Mouse (Mus musculus): ENCODE data around the gene Lmntd1. TPM values are rescaled to one million over a fixed set of nuclear protein-coding genes. Genes with fewer than 3 reads are reported as not detected.

Gene Lmntd1
- polyA plus RNA-seq, 2 experiments from 2014 or later: 0.54 TPM; not detected in 1

DNA sequence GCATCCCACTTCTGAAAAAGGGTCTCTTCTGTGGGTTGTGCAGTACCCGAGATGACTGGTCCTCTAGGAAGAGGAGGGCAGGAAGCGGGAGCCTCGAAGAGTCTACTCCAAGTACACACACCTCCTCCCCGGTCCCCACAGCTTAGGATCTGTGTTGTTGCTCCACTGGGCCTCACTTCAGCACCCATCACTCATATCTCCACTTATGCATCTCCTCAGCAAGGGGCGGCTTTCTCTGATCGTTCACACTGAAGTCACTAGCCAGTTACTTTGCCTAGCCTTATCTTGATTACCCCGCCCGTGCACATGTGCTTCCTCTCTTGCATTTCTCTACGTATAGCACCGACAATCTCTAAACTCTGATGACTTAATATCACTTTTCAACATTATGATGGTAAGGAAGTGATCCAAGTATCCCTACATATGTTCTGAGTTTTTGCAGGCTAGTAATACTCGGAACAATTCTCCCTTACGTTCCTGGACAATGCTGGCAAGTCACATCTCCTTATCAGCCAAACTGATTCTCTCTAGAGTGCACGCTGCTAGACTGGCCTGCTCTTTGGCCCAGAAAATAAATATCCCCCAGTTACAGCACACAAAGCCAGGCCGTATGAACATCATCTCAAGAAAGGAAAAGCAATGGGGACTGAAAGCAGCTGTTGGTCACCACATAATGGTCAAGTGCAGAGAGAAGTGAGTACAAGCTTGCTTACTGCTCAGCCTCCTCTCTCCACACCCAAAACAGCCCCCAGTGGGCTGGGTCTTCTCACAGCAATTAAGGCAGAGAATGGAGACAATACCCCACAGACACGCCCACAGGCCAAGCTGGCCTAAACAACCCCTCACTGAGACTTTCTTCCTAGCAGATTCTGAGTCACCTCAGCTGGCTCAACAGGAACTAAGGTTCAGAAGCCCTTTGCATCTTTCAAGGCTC, 56.8 kb downstream of the Lmntd1 start:
- ATAC-seq: no peak

DNA sequence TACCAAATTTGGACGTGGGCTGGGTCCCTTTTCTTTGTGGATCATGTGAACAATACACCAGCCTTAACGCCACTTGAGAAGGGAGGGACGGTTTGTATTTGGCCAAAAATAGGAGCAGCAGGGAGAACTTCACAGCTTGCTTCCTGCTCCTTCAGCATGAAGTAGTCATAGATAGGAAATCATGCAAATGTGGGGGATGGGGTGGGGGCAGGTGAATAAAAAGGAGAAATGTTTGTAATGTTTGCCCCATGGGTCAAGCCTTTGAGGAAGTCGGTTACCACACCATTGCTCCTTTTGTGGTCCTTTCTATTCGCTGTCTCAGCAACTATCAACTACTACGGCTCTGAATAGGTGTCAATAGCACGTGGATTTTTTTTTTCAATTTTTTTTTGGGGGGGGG, 60.9 kb downstream of the Lmntd1 start:
- ATAC-seq: no peak

DNA sequence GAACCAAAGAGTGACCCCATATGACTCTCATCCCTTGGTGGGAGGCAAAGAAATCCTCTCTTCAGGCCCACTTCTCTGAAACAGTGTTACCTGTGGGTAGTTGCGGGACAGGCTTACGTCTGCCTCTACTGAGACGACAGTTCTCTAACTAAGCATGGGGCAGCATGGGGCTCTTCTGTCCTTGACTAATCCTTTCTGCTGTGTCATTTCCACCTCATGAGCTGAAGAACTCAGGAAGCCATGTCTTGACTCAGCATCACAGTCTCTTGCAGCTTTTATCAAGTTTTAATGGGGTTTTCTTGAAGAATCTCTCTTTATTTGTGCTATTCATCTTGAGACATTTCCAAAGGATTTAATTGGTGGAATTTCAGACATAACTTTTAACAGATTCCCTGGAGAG, 61.3 kb downstream of the Lmntd1 start:
- no peak for ATAC-seq

DNA sequence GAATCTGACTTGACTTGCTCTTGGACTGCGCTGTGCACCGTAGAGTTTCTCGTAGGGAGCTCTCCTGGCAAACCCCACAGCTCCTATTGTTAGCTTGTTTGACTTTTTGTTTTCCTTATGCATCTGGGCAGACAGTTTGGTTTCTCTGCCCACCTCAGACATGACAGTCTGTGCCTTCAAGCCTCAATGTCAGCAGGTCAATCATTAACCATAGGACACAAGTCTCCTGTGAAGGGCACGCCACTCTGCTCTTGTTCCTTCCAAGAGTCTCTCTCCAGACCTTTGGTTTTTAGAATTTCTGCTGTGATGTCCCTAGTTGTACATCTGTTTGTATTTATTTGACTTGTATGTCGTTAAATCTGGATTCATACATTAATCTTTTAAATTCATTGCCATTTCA, 63.1 kb downstream of the Lmntd1 start:
- no peak for ATAC-seq

DNA sequence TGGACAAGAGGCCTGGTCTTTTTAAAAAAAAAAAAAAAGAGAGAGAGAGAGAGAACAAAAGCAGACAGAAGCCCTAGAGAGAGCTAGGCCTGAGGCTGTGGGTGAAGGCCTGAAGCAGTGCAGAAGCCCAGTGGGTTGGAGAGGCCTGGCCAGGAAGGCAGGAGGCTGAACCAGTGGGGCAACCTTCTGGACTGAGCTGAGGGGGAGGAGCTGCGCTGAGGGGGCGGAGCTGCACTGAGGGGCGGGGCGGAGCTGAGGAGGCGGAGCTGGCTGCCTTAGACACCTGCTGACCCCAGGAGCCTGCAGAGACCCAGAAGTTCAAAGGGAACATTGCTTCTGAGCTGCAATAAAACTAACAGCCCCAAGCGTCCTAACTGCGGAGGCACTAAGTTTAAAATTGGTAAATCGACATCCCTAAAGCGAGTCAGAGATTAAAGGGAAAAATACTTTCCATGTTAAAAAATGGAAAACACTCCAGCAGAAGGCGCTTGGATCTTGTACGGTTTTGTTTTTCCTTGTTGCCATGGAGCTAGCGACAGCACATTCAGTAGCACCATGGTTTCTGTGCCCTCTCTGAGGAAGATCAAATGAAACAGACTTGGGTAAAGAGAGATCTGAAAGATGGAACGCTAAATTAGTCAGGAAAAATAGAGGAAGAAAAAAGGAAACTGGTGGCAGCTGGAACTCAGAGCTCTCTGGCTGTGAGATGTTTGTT, 68.0 kb downstream of the Lmntd1 start:
- ATAC-seq: no peak

DNA sequence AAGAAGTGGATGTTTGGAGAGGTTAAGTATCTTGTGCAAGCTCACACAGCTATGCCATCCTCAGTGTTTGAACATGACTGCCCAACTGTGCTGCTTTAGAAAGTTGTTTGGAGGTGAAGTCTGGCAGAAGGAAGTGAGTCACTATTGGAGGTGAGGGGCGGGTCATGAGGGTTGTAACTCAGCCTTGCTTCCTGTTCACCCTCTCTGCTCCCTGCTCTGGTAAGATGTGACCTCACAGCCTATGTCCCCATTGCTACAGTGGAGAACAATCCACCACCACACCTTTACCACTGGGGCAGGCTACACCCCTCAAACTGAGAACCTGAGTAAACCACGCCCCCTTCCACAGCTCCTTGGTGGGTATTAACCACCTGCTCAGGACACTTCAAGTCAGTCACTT, 69.3 kb downstream of the Lmntd1 start:
- no peak for ATAC-seq

DNA sequence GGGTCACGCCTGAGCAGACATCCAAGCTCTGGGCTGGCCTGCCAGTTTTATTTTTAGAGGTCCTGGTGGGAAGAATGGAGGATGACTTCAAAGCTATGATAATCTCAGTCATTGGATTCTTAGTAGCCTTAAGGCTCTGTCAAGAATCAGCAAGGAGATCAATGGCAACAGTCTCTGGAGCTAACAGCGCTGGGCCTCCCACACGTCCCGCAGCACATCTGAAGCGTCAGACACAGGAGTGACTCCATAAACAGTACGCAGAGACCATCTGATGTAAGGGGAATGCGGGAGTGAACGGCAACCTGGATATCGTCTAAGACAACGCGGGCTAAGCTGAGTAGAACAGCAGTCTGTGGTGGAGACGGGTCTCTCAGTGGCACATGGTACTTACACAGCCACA, 69.8 kb downstream of the Lmntd1 start:
- no peak for ATAC-seq

DNA sequence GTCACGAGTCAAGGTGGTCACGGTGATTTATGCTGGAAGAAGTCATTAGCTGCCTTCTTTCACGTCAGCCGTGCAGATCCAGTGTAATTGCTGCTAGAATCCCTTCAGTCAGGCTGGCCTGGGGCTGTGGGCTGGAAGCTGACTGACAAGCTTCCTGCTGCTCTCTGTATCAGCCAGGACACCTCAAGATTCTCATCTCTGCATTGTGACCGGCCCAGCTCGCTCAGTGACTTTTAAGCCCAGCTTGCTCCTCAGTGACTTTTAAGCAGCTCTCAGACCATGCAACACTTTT, 74.6 kb downstream of the Lmntd1 start:
- no peak for ATAC-seq

DNA sequence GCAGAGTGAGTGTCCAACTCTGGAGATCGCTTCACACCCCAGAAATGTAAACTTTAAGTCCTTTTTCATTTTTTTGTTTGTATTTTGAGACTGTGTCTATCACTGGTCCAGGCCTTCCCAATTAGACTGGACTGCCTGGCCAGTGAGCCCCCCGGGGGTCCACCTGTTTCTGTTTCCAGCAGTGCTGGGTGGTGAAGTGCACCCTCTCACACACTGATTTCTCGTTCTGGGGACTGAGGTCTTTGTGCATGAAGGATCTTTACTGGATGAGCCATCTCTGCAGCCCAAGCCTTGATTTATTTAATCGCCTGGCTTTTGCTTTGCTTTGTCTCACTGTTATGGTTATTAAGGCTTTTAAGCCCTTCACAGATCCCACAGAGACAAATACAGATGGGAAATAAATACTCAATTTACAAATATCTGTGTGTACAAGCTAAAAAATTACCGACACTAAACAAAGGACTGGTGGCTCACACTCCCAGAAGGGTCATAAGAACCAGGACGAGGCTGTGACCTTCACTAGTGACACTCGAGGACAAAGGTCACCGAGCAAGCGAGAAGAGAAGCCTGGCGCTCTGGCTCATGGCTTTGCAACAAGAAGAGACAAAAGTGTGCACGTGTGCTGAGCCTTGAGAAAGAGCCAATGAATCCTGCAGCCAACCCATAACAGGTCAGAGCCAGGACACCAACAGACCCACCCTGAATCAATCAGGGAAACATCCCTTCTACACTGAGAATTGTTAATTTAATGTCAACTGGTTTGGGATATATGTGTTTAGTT, 75.1 kb downstream of the Lmntd1 start:
- no peak for ATAC-seq

DNA sequence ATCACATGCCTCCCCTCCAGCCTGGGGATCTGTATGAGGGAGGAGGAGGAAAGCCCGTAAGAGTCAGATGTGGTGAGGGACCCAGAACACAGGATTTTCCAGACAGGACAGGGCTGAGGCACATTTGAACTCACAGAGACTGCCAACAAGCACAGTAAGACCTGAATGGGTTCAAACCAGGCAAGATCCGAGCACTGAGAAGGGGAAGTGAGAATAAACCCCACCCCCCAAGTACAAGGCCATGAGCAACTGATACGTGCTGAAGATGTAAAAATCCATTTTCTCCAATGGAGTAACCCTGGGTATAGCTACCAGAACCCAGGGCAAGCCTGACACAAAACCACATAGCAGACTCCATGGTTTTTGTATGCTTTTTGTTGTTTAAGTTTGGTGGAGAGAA, 83.7 kb downstream of the Lmntd1 start:
- no peak for ATAC-seq

DNA sequence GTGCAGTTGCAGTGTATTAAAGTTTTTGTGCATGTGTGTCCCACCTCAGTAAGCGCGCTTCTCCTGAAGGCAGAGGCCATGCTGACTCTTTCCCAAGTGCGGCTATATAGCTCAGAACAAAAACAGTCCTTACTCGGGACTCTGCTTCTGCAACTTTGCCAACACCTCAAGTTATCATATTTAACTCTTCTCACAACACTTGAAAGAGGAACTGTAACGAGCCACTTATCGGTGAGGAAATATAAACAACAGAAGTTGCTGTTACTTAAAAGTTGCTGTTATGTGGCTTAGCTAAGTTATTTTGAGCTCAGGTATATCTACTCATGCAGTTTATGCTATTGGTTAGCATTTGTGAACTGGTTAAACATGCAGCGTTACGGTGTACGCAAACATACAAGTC, 90.8 kb downstream of the Lmntd1 start:
- no peak for ATAC-seq

DNA sequence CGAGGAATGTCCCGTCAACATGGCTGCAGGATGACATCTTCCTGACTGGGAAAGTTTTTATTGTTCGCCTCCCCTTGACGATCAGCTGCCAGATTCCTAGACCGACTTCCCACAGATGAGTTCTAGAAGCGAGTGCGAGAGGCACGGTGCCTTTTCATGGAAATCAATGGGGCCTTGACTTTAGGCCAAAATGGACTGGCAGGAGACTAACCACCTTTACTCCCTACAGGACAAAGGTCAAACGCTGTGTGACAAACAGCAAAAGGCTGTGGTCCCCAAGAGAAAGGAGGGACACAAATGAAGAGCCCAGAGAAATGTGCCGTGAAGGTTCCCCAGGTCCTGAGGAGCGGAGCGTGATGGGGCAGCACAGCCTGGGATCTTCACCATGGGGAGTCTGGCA, 91.5 kb downstream of the Lmntd1 start:
- ATAC-seq: no peak

DNA sequence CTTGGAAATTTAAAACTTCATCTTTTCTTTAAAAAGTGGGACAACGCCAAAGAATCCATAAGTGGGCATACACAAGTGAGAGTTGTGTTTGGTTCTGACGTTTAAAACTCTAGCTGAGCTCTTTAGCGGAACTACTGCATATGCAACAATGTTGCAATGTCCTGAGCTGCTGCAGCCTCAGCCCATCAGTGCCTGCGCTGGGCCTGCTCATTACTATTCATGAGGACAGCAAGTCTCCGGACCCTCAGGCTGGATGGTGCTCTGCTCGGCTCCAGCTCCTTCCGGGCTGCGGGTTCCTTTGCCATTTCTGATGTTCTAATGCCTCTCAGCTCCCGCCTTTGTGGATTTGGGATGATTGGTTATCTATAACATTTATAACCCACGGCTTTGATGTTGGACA, 97.1 kb downstream of the Lmntd1 start:
- ATAC-seq: no peak

DNA sequence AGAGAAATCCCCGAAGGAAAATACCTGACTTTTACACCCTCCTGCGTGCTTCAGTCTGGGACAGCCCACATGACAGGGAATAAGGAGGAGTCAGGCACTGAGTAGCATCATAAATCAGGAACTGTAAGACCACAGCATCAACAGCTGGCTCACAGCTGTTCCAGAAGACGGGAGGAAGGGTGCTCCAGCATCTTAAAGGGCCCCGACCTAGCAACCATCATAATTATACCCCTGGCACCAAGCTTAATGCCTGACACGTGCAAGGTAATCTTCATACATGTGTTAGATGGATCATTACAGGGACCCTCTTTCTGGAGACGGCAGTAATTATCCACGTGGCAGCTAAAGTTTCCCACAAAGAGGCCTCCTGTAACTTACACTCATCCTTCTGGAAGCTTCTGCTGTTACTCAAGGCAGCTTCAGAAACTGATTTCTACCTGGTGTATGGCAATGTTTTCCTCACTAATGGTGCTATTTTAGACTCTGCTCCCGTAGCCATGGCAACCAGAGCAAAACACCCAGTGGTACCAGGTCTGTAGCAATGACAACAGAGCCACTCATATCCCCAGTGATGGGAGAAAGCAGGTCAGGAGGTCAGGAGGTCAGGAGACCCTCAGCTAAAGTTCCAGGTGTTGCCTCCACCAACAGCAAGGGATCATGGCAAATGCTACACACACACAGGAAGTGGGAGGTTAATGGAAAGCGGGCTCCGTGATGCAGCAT, 98.1 kb downstream of the Lmntd1 start:
- ATAC-seq: no peak

DNA sequence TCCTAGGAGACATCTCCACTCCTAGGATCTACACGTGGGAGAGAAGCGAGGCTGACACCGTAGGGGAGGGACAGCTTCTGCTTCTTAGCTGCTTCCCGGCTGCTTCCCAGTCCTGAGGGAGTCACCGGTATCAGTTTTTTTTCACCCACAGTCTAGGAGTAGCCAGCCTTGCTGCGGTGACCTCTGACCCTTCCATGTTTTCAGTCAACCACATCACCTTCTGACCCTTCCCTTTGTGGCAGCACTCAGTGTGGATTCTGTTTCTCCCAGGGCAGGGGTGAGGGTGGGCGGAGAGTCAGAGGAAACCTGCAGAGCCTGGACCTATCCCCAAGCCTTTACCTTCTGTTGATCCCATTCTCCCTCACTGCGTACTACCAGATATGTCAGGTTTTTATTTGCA, 102.9 kb downstream of the Lmntd1 start:
- no peak for ATAC-seq

DNA sequence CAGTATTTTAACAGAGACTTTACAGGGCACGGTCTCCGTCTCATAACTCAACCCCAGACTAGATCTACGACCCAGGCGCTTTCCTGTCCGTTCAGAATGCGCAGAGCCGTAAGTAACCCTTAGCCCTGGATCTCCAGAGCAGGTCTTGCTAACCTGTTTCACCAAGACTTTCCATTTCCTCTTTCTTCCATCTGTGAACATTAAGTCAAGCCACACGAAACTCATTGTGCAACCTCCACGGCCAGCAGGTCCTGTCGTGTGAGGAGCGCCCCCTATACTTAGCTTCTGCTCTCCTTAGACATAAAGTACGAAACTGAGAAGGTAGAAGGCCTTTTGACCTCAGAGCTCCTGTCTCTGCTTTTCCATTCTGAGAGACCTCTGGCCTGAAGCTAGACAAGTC, 105.3 kb downstream of the Lmntd1 start:
- ATAC-seq: no peak

DNA sequence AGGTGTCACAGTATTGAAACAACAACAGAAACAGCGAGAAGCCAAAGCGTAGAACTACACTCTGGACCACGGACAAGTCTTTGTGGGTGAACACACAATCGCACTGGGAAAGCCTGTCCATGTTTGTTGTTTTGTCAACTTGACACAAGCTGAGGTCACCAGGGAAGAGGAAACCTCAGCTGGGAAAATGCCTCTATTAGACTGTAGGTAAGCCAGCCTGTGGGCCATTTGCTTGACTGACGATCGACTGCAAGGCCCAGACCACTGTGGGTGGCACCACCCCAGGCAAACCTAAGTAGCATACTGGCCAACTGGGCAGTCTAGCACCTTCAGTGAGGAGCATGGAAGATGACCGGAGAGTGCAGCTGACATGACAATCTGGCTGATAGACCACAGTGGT, 112.4 kb downstream of the Lmntd1 start:
- no peak for ATAC-seq

DNA sequence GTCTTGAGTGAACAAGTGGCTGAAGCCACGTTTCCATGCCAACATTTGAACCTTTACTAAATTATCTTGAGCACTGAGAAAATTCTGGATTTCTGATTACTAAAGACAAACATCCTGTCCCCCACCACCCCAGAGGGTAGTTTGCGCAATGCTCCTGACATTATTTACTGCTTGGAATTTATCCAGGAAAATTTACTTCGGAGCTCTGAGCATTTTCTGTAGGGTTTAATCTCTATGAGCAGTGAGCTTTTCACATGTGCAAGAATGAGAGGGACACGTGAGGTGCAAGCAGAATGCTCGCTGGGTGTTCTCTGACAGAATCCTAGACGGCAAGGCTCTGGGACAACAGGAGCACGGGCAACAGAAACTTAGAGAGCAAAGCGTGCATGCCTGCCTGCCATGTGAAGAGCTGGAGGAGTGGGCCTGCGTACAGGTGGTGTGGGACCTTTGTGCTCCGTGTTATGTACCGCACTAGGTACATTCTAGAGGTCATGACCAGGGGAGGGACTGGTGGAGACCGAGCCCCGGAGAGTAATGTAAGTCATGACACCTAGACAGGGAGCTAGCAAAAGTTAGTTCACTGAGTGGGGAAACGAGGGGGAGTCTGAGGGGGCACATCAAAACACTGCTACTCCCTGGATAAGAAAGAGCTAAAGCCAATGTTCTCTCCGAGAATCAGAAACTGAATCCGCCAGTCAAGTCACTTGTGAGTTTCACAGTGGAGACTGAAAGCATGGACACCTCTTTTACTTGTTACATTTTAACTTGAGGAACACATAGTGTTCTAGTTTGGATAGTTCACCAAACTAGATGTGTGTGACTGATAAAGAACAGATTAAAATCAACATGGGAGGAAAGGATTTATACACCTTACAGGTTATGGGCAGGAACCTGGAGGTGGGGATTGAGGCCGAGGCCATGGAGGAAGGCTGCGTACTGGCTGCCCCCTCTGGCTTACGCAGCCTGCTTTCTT, 114.3 kb downstream of the Lmntd1 start:
- no peak for ATAC-seq

DNA sequence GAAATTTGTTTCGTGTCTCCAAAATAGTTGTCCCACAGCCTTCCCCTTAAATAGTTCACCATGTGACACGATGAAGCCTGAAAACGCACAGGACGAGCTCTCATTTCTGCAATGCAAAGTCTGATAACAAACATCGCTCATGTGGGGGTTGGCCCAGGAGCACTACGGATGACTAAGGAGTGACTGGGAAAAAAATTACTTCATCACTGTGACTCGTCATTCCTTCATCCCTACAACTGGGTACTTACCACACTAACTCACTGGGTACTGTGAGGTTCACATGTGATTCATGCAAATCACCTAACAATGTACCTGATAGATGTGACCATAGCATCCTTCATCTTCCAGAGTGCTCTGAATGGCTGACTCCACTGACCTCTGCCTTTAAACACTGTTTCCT, 118.4 kb downstream of the Lmntd1 start:
- no peak for ATAC-seq

DNA sequence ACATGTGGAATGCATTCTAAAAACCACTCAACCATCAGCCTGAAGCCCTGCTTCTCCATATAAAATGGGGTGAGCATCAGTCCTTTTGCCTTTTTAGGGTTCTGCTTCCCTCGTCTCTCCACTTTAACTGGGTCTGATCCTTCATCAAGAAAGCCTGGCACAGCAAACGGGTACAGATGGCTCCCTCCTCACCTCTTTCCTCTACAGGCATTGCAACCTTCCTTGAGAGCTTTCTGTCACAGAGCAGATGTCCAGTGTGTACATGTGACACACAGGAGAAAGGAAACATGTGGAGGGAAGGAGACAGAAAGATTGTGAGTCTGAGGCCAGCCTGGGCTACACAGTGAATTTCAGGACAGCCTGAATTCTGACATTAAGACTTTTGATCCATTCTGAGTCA, 125.9 kb downstream of the Lmntd1 start:
- ATAC-seq: no peak

DNA sequence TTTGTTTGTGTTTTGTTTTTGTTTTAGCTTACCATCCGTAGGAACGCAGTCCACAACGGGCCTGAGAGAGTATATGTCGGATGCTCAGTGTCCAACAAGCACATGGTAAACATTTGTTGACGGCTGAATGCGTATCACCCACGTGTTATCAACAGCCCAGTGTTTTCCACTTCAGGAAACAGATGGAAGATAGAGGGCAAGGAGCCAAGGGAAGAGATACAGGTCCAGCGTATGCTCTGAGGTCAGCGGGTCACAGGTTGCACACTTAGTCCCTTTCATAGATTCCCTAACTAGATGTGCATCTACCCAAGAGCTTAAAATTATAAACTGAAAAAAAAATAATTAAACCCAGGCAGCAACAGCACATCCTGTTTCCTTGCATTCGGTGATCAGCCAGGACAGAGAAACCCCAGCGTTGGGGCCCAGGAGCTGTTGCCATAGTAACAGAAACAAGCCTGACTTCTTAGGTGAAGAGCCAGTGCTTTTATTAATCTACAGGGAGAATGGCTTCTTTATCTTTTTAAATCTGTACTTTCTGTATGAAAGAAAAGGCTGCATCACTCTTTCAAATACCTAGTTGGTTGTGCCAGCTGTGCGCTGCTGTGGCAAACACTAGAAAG, 128.0 kb downstream of the Lmntd1 start:
- ATAC-seq: no peak

All from activated CD4-positive, CD25-positive, alpha-beta regulatory T cell, adult 4 months (primary cell).